Mouse (Mus musculus) kidney, postnatal 10 days (tissue): Measurements from ENCODE around the gene Olfr446.

Experiments used
- DNase-seq: peaks from one replicate; pipeline ENCODE4 v3.0.0; 2021; ENCODE audit warnings: mixed read lengths

Gene Olfr446

DNA sequence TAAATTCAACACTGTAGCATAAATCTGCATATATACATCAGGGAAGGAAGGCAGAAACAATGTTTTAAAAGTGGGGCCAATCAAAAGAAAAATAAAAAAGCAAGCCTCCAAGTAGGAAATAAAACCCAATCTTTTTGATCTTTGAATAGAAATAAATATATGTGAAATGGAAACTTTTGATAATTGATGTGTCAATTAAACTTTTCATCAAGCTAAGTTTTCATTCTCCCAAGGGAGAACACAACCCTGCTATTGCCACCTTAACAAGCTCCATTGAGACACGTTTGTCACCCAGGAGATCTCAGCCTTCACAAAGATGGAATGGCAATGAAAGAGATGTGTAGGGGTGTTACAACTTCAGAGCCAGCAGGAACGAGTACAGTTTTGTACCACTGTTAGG is at the start of gene Olfr446:
TSS of gene Olfr446 (plus strand) at position 301 of the 400 bp plus-strand sequence.
- DNase-seq = no peak

GRCm38 (mm10) chr6:42876323-42876722 is 44.9 kb upstream of the Olfr446 start:
- no peak for DNase-seq

DNA sequence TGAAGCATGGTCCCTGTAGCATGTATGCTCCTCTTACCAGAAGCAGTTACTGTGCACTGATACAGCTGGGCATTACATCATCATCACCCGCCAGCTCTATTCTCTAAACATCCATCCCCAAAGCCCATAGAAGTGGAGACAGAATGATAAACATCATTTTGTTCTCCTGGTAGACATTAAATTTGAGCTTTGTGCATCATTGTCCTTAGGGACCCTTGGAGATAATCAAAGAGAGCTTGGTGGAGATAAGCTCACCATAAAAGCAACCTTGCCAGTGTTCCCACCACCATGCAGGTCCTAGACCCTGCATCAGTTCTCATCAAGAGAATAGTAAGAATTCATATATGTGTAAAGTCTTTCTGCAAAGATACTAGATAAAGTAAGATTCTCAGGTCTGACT is 31.0 kb upstream of the Olfr446 start, which contains the start of gene Olfr448:
TSS of gene Olfr448 (plus strand) at position 301 of the 400 bp plus-strand sequence.
- no peak for DNase-seq

DNA sequence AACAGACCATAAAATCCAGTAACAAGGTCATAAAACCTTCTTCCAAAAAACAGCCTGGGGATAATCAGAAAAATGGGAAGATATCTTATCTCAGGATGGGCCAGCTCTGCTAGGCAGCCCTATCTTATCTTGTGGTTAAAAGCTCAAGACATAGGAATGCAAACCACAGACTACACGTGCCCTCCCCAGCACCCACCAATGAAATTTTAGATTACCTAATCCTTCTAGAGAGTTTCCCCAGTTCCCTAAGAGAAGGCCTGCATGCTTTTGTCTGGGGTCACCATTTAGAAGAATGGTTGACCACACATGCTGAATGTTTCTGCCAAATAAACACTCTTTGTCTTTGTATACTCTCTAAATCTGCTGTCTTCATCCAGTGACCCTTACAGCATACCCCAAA is 20.8 kb upstream of the Olfr446 start:
- DNase-seq = no peak

DNA sequence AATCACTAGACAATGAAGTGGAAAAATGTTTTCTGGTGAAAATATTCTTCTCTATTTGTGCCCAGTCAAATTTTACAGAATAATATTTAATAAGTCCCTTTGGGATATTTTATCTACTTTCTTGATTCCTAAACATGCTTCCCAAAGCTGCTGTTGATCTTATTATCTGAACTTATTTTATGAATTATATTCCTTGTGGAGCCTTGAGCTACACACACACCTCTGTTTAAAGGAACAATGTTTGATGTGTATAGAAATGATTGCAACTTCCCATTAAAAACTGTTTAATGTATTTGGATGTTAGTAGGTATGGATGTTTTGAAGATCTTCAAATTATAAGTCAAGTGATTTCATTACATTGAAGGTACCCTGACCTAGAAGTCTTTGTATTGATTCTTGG is 12.6 kb upstream of the Olfr446 start, which contains the start of gene Olfr447:
TSS of gene Olfr447 (plus strand) at position 301 of the 400 bp plus-strand sequence.
- no peak for DNase-seq

- no peak for DNase-seq
These were observed 27.6 kb downstream of the Olfr446 start, which contains the start of gene Olfr444 for GRCm38 (mm10) chr6:42948767-42949166. Olfr444 (plus strand) TSS chr6:42949067.

GRCm38 (mm10) chr6:42980377-42980776 is 59.2 kb downstream of the Olfr446 start:
- no peak for DNase-seq
